Mouse (Mus musculus) megakaryocyte-erythroid progenitor cell, adult 5-6 weeks (primary cell): Measurements from ENCODE around the gene Ppdpf. TPM values are rescaled to one million over a fixed set of nuclear protein-coding genes. Genes with fewer than 3 reads are reported as not detected.
"Not testable (repeated sequence)": the region's sequence is repeated elsewhere in the genome, so short reads cannot be mapped to it uniquely, and the experiment has no call there.

Source experiments
- ATAC-seq: replicated peaks from 2 replicates; pipeline ENCODE4 v1.8.0; 2016; ENCODE audit warnings: mild to moderate bottlenecking, inconsistent platforms; ENCODE audit not compliant: severe bottlenecking, poor library complexity, low FRiP score, low TSS enrichment
- total RNA-seq, 2 experiments: library from RNA; stranded (forward) in 1 of 2; stranded (reverse) in 1 of 2; fragments of 200-1000, 215-1000 nt in 1 of 2; fragments of >200 nt in 1 of 2; fragmentation: Nextera tagmentation in 1 of 2; gene quantifications; 2 replicates each; pipeline ENCODE4 v1.2.3; 2014 to 2017

The Ppdpf gene
- total RNA-seq, 2 experiments from 2014 or later: 67.4 to 73.6 TPM

DNA sequence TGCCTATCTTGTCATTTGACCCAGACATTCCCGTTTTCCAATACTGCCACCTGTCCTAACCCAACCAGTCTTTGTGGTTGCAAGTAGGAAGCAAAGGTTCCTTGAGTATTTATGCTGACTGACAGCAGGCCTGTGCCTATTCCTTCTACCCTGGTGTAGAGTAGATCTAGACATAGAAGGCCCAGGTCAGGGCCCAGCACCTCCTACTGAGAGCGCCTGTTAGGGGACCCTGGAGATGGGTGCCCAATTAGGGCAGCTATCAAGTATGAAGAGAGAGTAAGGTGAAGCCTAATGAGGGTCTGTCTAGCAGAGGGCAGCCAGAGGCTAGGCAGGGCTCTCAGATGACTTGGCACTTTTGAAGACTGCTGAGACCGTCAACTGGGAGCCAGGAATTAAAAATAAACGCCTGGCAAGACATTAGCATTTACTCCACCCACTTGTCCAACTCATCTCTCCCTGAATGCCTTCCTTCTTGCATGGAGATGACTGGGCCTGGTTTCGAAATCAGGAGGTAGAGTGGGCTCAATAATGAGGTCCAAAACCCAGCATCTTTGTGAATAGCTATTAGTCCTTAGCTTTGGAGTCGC, 29.2 kb upstream of the Ppdpf start:
- ATAC-seq: no peak

DNA sequence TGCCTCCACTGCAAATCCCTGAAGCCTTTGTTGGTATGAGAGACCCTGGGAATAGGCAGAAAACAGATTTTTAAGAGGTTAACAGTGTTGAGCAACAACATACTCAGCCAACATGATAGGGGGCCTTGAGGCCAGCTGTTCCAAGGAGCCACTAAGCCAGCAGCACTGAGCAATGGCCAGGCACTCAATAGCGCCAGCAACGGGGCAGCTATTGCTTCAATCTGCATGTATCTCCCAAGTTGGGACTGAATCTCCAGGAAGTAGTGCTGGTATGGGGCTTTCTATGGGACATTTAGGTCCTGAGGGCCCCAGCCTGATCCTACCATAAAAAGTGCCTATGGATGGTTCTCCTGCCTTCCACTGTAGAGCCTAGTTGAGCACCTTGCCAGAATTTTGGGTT, 28.6 kb upstream of the Ppdpf start:
- ATAC-seq: no peak

DNA sequence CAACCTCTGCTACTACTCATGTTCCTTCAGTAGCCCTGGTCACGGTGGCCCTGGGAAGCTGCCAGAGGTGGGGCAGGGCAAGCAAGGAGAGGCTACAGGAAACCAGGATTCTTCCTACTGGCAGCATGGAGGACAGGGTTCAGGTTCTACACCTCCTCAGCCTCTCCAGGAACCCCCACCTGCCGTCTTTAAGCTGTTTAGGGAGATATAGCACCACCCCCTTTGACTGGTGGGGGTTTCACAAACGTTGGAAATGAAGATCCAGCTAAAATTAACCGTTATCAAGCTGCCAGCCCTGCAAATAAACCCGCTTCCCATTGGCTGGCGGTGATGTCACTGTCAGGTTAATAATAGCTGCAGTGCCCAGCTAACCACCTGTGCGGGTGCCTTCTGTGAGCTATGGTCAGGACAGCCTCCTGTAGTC, 27.9 kb upstream of the Ppdpf start:
- no peak for ATAC-seq

DNA sequence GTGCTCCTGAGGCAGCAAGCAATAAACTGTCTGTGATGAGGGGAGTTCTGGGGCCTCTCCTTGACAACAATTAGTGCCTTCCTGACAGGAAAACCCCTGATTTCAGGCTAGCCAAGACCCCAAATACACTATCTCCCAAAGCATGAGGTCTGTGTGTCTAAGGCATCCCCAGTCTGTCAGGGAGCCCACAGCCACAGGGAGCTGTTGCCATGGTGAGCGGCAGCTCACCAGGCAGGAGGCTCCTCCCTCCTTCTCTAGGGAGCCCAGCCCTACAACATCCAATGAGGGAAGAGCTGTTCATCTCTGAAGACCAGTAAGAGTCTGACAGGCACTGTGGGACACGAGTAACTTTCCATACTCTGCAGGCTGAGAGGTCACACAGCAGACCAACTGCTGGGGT, 27.3 kb upstream of the Ppdpf start:
- no peak for ATAC-seq

DNA sequence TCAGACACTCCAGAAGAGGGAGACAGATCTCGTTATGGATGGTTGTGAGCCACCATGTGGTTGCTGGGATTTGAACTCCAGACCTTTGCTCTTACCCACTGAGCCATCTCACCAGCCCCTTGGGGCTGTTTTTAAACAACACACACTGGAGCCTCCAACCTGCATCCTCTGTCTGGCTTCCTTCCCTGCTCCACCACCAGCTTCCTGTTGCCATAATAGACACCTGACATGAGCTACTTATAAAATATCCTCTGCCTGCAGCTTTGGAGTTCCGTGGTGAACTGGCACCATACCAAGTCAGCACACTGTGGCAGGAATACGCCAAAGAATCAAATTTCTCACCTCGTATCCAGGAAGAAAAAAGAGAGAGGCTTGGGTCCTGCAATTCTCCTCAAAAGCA, 26.2 kb upstream of the Ppdpf start:
- ATAC-seq: no peak

DNA sequence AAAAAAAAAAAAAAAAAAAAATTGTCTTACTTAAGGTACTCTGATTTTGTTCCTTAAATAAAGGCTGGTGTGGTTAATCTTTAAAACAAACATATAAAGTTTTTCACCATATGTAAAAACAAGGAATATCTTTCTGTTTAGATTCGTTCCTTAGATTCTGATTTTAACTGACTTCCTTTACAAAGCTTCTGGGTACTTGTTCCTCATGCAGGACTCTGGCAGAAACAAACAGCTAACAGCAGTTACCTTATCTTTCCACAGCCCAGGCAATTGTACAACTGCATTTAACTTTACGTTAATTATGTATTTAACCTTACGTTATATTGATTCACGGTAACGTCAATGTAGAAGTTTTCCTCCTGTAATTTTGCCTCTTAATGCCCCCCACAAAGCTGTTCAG, 20.6 kb upstream of the Ppdpf start:
- no peak for ATAC-seq

DNA sequence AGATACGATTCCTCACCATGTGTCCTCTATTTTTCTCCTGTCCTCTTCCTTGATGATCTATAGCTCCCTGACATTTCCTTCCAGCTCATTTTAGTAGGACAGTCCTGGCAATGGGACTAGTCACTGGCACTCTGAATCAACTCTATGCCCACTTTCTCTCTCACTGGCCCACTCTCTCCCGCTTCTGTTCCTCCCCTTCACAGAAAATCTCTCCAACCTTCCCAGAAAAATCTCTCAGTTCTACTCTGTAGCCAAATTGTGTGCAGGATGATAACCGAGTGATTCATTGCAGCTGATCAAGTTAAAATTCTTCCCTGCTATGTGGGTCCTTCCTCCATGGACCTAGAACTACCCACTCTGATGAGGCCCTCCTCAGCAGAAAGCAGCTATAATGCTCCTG, 12.4 kb upstream of the Ppdpf start:
- no peak for ATAC-seq

DNA sequence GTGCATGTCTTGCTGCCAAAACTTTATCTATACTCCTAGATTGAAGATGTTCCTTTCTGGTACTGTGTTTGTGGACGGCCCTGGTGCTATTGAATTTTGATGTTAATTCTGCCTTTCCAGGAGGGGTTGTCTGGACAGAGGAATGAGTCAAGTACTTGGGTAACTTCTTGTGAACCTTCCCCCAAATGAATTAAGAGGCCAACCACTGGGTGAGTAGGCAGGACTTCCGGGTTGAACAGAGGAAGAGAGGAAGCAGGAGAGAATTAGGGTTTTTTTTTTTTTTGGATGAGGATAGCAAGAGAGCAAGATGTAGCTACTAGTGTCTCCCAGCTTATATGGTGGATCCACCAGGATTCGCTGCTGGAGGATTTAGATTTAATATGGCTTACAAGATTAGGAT, 9.0 kb upstream of the Ppdpf start:
- ATAC-seq: no peak

DNA sequence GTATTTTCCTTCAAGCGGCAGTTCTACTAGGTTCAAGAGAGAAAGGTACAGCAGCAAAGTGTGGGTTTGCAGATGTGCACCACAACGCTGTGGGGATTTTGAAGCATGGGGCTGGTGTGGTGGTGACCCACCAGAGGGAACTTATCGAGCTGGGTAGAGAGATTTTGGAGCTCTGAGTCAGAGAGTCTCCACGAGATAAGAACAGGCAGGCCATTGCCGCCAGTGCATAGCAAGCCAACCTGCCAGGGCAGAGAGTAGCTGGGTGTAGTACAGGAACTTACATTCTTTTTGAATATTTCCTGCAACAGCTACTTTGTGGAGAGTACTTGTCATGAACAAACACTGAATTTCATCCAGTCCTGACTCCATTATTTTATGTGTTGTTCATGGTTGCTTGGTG, 8.6 kb upstream of the Ppdpf start:
- ATAC-seq: no peak

DNA sequence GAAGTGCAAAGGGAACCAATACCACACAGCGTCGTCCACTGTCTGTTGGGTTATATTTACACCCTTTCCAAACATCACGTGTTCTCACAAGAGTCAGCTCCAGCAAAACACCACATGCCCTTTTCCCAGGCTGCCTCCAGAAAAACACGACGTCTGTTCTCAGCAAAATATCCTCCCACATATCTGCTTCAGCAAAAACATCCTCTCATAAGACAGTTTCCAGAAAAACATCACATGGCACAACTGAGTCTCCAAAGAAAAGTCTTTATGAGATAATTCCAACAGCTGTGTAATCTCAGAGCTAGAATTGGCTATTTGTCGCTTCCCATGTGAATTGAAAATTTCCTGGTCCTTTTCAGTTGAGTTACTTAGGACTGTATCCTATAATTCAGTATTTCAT, 6.1 kb upstream of the Ppdpf start:
- no peak for ATAC-seq

DNA sequence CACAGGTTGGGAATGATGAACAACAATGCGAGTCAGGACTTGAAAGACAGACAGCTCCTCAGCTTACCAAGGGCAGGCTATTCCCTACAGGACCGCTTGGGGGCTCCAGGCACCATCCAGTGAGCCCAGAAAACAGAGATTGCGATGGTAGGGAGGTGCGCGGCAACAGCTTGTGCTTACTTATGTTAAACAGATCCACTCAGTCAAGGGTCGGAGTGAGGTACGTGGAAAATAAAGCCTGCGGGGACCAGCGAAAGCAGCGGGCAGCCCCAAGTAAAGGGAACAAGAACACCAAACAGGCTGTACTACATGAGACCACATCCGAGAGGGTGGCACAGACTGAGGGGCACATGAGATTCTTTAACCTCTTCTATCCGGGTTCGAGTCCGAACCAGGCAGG, 412 bp upstream of the Ppdpf start:
- peak; percentile 84 for ATAC-seq

DNA sequence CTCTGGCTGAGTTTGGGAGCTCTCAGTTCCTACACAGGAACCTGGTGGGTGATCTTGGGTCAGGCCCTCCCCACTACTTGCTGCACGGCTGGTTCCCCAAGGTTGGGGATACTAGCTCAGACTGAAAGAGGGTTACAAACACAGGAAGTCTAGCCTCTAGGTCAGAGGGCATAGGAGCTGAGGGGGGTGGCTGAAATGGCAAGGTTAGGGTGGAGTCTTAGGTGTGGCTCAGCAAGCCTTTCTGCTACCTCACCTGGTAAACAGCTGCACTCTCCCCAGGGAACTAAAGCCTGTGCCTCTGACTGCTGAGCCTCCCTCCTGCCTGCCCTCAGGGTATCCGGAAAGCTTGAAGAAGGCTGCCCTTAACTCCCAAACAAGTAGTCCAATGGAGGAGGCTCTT, 1.6 kb downstream of the Ppdpf start:
- no peak for ATAC-seq

DNA sequence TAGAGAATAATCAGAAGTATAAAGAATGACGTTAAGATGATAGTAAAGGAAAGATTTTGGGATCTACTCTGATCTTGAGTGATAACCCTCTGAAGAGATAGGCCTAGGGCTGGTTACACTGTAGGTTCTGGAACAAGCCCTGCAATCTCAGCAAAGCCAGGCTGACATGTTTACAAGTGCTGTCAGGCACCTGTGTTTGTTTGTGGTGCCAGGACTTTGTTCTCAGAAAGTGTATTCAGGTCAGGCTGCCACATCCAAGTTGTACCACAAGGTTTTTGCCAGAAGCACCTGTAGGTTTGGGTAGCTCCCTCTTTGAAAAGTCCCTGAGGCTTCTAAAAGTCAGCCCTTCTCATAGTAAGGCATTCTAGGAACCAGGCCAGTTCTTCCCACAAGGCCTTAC, 2.3 kb downstream of the Ppdpf start:
- no peak for ATAC-seq

DNA sequence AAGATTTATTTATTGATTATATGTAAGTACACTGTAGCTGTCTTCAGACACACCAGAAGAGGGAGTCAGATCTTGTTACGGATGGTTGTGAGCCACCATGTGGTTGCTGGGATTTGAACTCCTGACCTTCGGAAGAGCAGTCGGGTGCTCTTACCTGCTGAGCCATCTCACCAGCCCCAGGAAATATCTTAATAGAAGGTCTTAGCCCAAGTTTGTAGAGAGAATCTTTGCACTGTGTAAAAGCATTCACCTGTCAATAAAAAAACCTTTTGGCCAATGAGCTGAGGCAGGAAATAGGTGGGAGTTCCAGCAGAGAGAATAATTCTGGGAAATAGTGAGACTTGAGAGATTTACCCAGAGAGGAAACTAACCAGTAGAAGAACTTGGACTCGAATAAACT, 4.3 kb downstream of the Ppdpf start:
- ATAC-seq: not testable (repeated sequence)

DNA sequence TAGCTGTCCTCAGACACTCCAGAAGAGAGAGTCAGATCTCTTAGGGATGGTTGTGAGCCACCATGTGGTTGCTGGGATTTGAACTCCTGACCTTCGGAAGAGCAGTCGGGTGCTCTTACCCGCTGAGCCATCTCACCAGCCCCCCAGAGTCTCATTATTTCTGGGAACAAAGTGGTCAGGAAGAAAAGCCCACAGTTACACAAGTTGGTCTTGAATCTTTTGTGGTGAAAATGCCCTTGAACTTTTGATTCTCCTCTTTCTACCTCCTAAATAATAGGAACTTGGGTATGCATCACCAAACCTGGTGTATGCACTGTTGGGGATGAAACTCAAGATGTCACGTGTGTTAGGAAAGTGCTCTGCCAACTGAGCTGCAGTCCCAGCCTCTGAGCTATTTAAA, 4.9 kb downstream of the Ppdpf start:
- ATAC-seq: no peak

DNA sequence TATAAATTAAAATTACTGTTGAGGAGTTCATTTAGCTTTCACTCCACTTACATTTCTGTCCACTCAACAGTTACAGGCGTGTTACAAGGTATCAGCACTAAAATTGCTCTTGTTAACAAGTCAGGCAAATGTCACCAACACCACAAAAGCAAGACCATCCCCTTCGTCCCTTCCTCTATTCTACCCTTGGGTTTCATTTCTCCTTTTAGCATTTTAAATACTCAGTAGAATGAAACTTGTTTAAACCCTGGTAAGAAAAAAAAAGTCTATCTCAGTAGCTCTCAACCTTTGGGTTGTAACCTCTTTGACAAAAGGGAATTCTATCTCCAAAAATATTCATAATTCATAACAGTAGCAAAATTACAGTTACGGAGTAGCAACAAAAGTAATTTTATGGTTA, 6.0 kb downstream of the Ppdpf start:
- no peak for ATAC-seq

DNA sequence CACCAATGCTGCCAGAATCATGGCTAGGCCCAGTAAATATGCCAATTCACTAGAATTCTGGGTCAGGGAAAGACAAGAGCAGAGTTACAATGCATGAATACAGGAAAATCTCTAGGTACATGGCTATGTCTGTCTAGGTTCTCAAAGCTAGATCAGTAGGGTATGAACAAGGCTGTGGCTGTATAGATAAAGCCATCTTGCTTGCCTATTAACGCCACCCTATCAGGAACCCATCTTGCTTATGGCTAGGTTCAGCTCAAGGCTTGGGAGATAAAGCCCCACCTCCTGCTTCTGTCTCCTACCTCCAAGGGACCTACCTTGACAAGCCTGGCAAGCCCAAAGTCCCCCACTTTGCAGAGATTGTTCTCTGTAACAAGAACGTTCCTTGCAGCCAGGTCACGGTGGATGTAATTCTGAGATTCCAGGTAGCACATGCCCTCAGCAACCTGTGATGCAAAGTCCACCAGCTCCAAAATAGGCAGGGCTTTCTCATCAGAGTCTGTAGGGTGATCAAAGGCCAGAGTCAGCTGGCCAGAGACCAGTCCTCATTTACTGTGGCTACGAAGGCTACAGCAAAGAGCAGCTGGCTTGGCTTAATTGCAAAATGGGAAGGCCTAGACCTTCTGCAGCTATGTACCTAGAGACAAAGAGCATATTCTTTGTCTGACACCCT, 9.7 kb downstream of the Ppdpf start:
- ATAC-seq: 0 out of 2 replicates have a peak, but pooled peaks have one; percentile 34

DNA sequence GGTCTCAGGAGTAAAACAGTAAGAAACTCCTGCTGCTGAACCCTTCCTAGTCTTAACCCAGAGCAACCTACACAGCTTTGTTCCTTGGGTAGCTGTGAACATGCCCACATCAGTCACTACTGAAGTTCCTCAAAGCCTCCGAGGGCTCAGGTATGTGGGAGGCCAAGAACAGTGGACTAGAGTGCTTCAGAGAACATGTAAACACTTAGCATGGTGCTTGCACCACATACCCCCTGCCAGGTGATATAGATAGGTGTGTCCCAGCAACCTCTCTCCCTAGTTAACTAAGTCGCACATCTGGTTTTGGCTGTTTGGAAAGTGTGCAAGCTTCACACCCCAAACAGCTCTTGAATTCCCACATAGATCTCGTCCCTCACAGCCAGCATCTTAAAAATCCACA, 14.6 kb downstream of the Ppdpf start:
- ATAC-seq: no peak

DNA sequence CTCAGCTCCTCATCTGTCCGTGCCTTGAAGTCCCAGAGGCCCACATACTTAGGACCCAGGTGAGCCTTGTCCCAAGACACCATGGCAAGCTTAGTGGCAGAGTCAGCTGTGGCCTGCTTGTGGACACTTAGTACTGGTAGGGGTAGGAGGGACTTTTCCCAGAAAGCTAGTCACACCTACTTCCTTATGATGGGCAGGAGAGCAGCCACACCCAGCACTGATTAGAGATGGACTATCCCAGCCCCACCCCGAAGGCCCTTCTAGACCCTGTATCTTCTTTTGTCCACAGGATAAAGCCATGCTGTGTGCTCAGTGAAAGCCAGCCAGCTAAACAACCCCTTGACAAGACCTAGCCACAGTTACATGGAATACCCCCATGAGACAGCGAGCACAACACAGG, 15.4 kb downstream of the Ppdpf start, which contains the start of gene Ptk6:
Ptk6 (minus strand) TSS at position 368 of the 400 bp plus-strand sequence.
- no peak for ATAC-seq

DNA sequence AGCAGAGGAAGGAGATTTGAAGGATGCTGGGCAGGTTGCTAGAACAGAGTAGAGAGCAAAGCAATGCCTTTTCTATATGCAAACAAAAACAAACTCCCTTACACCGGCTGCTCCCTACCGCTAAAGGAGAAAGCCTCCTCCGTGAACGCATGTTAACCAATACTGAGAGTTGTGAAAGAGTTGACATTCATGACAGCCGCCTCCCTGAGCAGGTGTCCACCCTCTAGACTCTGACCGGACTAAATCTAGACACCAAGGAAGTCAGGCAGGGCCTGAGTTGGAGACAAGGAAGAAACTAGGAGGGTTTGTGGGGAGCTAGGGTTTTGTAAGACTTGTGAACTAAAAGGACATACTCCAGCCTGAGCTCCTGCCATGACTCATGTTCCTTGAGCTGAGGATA, 15.8 kb downstream of the Ppdpf start:
- no peak for ATAC-seq

DNA sequence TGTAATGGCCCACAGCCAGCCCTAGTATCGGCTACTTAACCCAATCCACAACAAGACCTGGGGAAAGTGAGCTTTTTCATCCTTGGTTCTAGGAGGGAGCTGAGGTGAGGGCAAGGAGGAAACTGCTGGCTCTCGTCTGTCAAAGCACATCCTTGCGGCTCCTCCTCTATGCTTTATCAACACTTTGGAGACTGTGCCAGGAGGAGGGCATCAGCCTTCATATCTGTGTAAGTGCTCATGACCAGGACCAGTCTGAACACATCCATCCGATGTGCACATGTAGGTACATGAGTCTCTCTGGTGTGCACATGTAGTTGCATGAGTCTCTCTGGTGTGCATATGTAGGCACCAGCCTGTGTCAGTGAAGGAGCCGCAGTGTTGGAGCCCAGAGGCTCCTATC, 18.6 kb downstream of the Ppdpf start:
- peak; percentile 31; the same call in 1 of the 2 replicates for ATAC-seq

DNA sequence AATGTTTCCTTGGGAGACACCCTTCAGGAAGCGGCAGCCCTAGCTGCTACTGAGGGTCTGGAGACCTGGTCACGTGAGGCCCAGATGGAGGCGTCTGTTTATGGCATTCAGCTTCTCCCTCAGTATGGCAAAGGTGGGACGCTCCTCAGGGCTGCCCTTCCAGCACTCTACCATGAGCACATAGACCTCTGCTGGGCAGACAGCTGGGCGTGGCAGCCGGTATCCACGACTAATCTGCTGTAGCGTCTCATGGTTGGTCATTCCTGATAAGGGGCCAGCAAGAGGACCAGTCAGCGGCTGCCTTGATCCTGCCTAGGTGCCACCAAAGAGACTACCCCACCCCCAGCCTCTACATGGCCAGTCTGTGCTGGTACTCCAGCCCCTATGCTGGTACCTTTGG, 19.1 kb downstream of the Ppdpf start:
- peak; percentile 79 for ATAC-seq
